Mouse (Mus musculus) small intestine, adult 2 months (tissue): ENCODE measurements at regions not wholly inside any gene's neighbourhood (a gene's known extent, or its start where the extent isn't known, plus 50 kb on each side); places are given as distances from the start of the nearest gene placed in this dataset.

Experiments
- CTCF ChIP-seq: fragments of 200-500 bp; IDR thresholded peaks from 2 replicates; pipeline ENCODE4 v1.5.1; 2012; ENCODE audit warnings: low read depth, mild to moderate bottlenecking, control low read depth, inconsistent platforms, low read length, moderate library complexity, mixed read lengths; ENCODE audit not compliant: insufficient replicate concordance, insufficient read length; ENCODE audit errors: extremely low read depth
- POLR2A ChIP-seq: fragments of 200-500 bp; IDR thresholded peaks from 2 replicates; pipeline ENCODE4 v1.6.1; 2012; ENCODE audit warnings: low read depth, mild to moderate bottlenecking, control low read depth, inconsistent platforms, low read length, moderate library complexity

- no peak for TF ChIP-seq POLR2A
- no peak for TF ChIP-seq CTCF
Observed at GRCm38 (mm10) chr2:167849999-167850552, 81.8 kb upstream of the Ptpn1 start.
